Mouse (Mus musculus) spleen, adult 2 months (tissue): Measurements from ENCODE around the gene Cfd. TPM values are rescaled to one million over a fixed set of nuclear protein-coding genes. Genes with fewer than 3 reads are reported as not detected.

Experiments used
- DNase-seq, 2 experiments: peaks; one replicate each; pipeline versions ENCODE4 v3.0.0 to v3.0.0-alpha.2; 2012 to 2021; ENCODE audit warnings: low spot score in 2 of 2, low read depth in 1 of 2
- H3K27ac ChIP-seq: fragments of 200-500 bp; 2 replicates; pipeline ENCODE4 v1.5.1; 2012; ENCODE audit warnings: low read length, inconsistent platforms; ENCODE audit not compliant: insufficient read depth
- H3K27me3 ChIP-seq: fragments of 200-500 bp; 2 replicates; pipeline ENCODE4 v1.6.1; 2012; ENCODE audit warnings: mild to moderate bottlenecking, moderate library complexity, low read length, inconsistent platforms; ENCODE audit not compliant: control insufficient read depth, insufficient read depth
- H3K36me3 ChIP-seq: fragments of 200-500 bp; 2 replicates; pipeline ENCODE4 v1.6.1; 2012; ENCODE audit warnings: mild to moderate bottlenecking, low read length, inconsistent platforms; ENCODE audit not compliant: control insufficient read depth, insufficient read depth
- H3K4me1 ChIP-seq: fragments of 200-500 bp; 2 replicates; pipeline ENCODE4 v1.6.1; 2011; ENCODE audit warnings: inconsistent platforms; ENCODE audit not compliant: control insufficient read depth, insufficient read depth, insufficient read length
- H3K4me3 ChIP-seq: fragments of 200-500 bp; 2 replicates; pipeline ENCODE4 v1.5.1; 2011; ENCODE audit warnings: mild to moderate bottlenecking, inconsistent platforms; ENCODE audit not compliant: insufficient read depth, insufficient read length; ENCODE audit errors: extremely low read depth
- POLR2A ChIP-seq: fragments of 200-500 bp; IDR thresholded peaks from 2 replicates; pipeline ENCODE4 v1.6.1; 2011; ENCODE audit warnings: low read depth, low read length, inconsistent platforms
- WGBS: fragments of 180-500 bp; shearing (Covaris S2); methylation state at CpG from one replicate; pipeline ENCODE4 v1.1.7; 2018; 5-methylcytosine and 5-hydroxymethylcytosine counted together
- polyA plus RNA-seq: library from polyadenylated mRNA; depleted of rRNA; stranded (reverse); fragments of >200 nt; gene quantifications from 2 replicates; pipeline ENCODE4 v1.2.3, GENCODE M21; 2012; rRNA removed

The Cfd gene
- polyA plus RNA-seq, 1 experiment: 138 TPM

- H3K27ac ChIP-seq: peak overlapping the region; percentile 59
- H3K4me1 ChIP-seq: peaks cover 68% of the 10 kb centered on the region
- H3K4me3 ChIP-seq: no peak overlapping the region; the same call in 1 of the 2 replicates
- peak; percentile 77 to 89 for DNase-seq
- 10% methylated on average over 7 of the region's 7 CpGs for WGBS
- no peaks in the 10 kb centered on the region for H3K27me3 ChIP-seq
- no peak for TF ChIP-seq POLR2A
- no peaks in the 10 kb centered on the region for H3K36me3 ChIP-seq
Observed at GRCm38 (mm10) chr10:79940749-79941148, 50.1 kb downstream of the Cfd start.

Other genes starting within 250 kb of the Cfd start
- not detected in 2 replicates for gene Odf3l2, start 245.1 kb upstream of the Cfd start, polyA plus RNA-seq
- gene Madcam1, start 226.3 kb upstream of the Cfd start, polyA plus RNA-seq: 22.0 and 33.9 TPM in 2 replicates
- gene Tpgs1, start 221.5 kb upstream of the Cfd start, polyA plus RNA-seq: 47.9 and 77.7 TPM in 2 replicates
- gene Cdc34, start 208.7 kb upstream of the Cfd start, polyA plus RNA-seq: 119 and 143 TPM in 2 replicates
- gene Gzmm, start 201.8 kb upstream of the Cfd start, polyA plus RNA-seq: 1.7 and 1.8 TPM in 2 replicates
- gene Bsg, start 186.4 kb upstream of the Cfd start, polyA plus RNA-seq: 208 and 255 TPM in 2 replicates
- gene Hcn2, start 174.2 kb upstream of the Cfd start, polyA plus RNA-seq: 0.77 and 1.5 TPM in 2 replicates
- 60.5 and 62.5 TPM in 2 replicates for gene Polrmt, start 144.3 kb upstream of the Cfd start, polyA plus RNA-seq
- not detected in 2 replicates for gene Fgf22, start 135.8 kb upstream of the Cfd start, polyA plus RNA-seq
- 122 and 217 TPM in 2 replicates for gene Rnf126, start 123.9 kb upstream of the Cfd start, polyA plus RNA-seq
- gene Fstl3, start 113.6 kb upstream of the Cfd start, polyA plus RNA-seq: 5.8 and 10.9 TPM in 2 replicates
- gene Prss57, start 99.9 kb upstream of the Cfd start, polyA plus RNA-seq: 1.4 and 1.6 TPM in 2 replicates
- gene Palm, start 97.3 kb upstream of the Cfd start, polyA plus RNA-seq: 9.2 and 14.6 TPM in 2 replicates
- 0.07 and 0.18 TPM in 2 replicates for gene Misp, start 69.9 kb upstream of the Cfd start, polyA plus RNA-seq
- 251 and 315 TPM in 2 replicates for gene Ptbp1, start 36.4 kb upstream of the Cfd start, polyA plus RNA-seq
- 25.6 and 39.2 TPM in 2 replicates for gene Prtn3, start 16.4 kb upstream of the Cfd start, polyA plus RNA-seq
- gene Plppr3, start 16.2 kb upstream of the Cfd start, polyA plus RNA-seq: 3.6 and 4.0 TPM in 2 replicates
- 33.0 and 61.9 TPM in 2 replicates for gene Elane, start 4.6 kb upstream of the Cfd start, polyA plus RNA-seq
- gene Med16, start 18.1 kb downstream of the Cfd start, polyA plus RNA-seq: 46.4 and 73.7 TPM in 2 replicates
- not detected in 2 replicates for gene Gm26602, start 20.0 kb downstream of the Cfd start, polyA plus RNA-seq
- 5.3 and 6.3 TPM in 2 replicates for gene Kiss1r, start 26.1 kb downstream of the Cfd start, polyA plus RNA-seq
- gene R3hdm4, start 30.4 kb downstream of the Cfd start, polyA plus RNA-seq: 117 and 150 TPM in 2 replicates
- gene Arid3a, start 36.2 kb downstream of the Cfd start, polyA plus RNA-seq: 15.0 and 23.2 TPM in 2 replicates
- gene Wdr18, start 69.3 kb downstream of the Cfd start, polyA plus RNA-seq: 41.2 and 51.6 TPM in 2 replicates
- 0.12 and 0.16 TPM in 2 replicates for gene Grin3b, start 79.9 kb downstream of the Cfd start, polyA plus RNA-seq
- gene Tmem259, start 93.5 kb downstream of the Cfd start, polyA plus RNA-seq: 266 and 371 TPM in 2 replicates
- gene Cnn2, start 97.7 kb downstream of the Cfd start, polyA plus RNA-seq: 297 and 409 TPM in 2 replicates
- 50.4 and 64.5 TPM in 2 replicates for gene Abca7, start 105.6 kb downstream of the Cfd start, polyA plus RNA-seq
- gene Arhgap45, start 125.8 kb downstream of the Cfd start, polyA plus RNA-seq: 492 and 574 TPM in 2 replicates
- 139 and 182 TPM in 2 replicates for gene Polr2e, start 148.9 kb downstream of the Cfd start, polyA plus RNA-seq
- gene Gpx4, start 156.3 kb downstream of the Cfd start, polyA plus RNA-seq: 238 and 259 TPM in 2 replicates
- 95.0 and 122 TPM in 2 replicates for gene Sbno2, start 214.7 kb downstream of the Cfd start, polyA plus RNA-seq
- 120 and 144 TPM in 2 replicates for gene Stk11, start 224.9 kb downstream of the Cfd start, polyA plus RNA-seq
- 592 and 782 TPM in 2 replicates for gene Atp5d, start 247.8 kb downstream of the Cfd start, polyA plus RNA-seq
- gene Cbarp, start 250.0 kb downstream of the Cfd start, polyA plus RNA-seq: 11.9 and 13.4 TPM in 2 replicates